Mouse (Mus musculus) limb, embryonic 14.5 days (tissue): ENCODE measurements around the gene Trrap. TPM values are rescaled to one million over a fixed set of nuclear protein-coding genes. Genes with fewer than 3 reads are reported as not detected.

ENCODE experiments used
- ATAC-seq: fragments of 200-750 bp; cut with Nextera tagmentation; 2 replicates; pipeline ENCODE4 v1.8.0; 2017; ENCODE audit warnings: low read depth, moderate number of reproducible peaks, moderate TSS enrichment; ENCODE audit not compliant: low FRiP score
- DNase-seq: peaks from one replicate; pipeline ENCODE4 v3.0.0-alpha.2; 2015; ENCODE audit warnings: low spot score
- H3K27ac ChIP-seq: fragments of 300-500 bp; sonication (generic); replicated peaks from 2 replicates; pipeline ENCODE4 v1.5.1; 2014; ENCODE audit warnings: low read depth, mild to moderate bottlenecking, low read length, moderate library complexity, mixed read lengths
- H3K27me3 ChIP-seq: fragments of 300-500 bp; sonication (generic); 2 replicates; pipeline ENCODE4 v1.6.1; 2014; ENCODE audit warnings: low read length, mixed read lengths; ENCODE audit not compliant: control insufficient read depth, insufficient read depth
- H3K36me3 ChIP-seq: fragments of 300-500 bp; sonication (generic); 2 replicates; pipeline ENCODE4 v1.6.1; 2014; ENCODE audit warnings: mild to moderate bottlenecking, low read length, moderate library complexity, mixed read lengths; ENCODE audit not compliant: control insufficient read depth, insufficient read depth
- H3K4me1 ChIP-seq: fragments of 300-500 bp; sonication (generic); 2 replicates; pipeline ENCODE4 v1.6.1; 2014; ENCODE audit warnings: antibody characterized with exemption, low read length, mixed read lengths; ENCODE audit not compliant: control insufficient read depth, insufficient read depth
- H3K4me2 ChIP-seq: fragments of 300-500 bp; sonication (generic); replicated peaks from 2 replicates; pipeline ENCODE4 v1.6.1; 2014; ENCODE audit warnings: low read depth, mild to moderate bottlenecking, low read length, moderate library complexity; ENCODE audit not compliant: severe bottlenecking
- H3K4me3 ChIP-seq: fragments of 300-500 bp; sonication (generic); replicated peaks from 2 replicates; pipeline ENCODE4 v1.5.1; 2014; ENCODE audit warnings: low read length
- H3K9ac ChIP-seq: fragments of 300-500 bp; sonication (generic); 2 replicates; pipeline ENCODE4 v1.6.1; 2014; ENCODE audit warnings: mild to moderate bottlenecking, low read depth, low read length, moderate library complexity; ENCODE audit not compliant: severe bottlenecking
- H3K9me3 ChIP-seq: fragments of 300-500 bp; sonication (generic); 2 replicates; pipeline ENCODE4 v1.6.1; 2016; ENCODE audit warnings: low read length; ENCODE audit not compliant: control insufficient read depth
- POLR2A ChIP-seq: fragments of 200-500 bp; IDR thresholded peaks from 2 replicates; pipeline ENCODE4 v1.8.0; 2012; ENCODE audit warnings: inconsistent platforms, mild to moderate bottlenecking, moderate library complexity, borderline replicate concordance; ENCODE audit not compliant: insufficient read depth, insufficient read length; ENCODE audit errors: extremely low read depth
- WGBS: fragments of 180-500 bp; shearing (Covaris S2); extraction: QIAGEN DNeasy Blood & Tissue Kit; methylation state at CpG from one replicate; pipeline ENCODE4 v1.1.7; 2014; 5-methylcytosine and 5-hydroxymethylcytosine counted together
- polyA plus RNA-seq, 2 experiments: library from polyadenylated mRNA; depleted of rRNA in 1 of 2; stranded (reverse) in 1 of 2; unstranded in 1 of 2; fragments of >200 nt; fragmentation: Nextera tagmentation in 1 of 2; extraction: Ambion mirVana in 1 of 2; gene quantifications; 2 replicates each; pipeline versions ENCODE4 v1.2.1 to v1.2.3; 2012 to 2014

Trrap gene
- polyA plus RNA-seq, 2 experiments, result 79.2 to 146 TPM

DNA sequence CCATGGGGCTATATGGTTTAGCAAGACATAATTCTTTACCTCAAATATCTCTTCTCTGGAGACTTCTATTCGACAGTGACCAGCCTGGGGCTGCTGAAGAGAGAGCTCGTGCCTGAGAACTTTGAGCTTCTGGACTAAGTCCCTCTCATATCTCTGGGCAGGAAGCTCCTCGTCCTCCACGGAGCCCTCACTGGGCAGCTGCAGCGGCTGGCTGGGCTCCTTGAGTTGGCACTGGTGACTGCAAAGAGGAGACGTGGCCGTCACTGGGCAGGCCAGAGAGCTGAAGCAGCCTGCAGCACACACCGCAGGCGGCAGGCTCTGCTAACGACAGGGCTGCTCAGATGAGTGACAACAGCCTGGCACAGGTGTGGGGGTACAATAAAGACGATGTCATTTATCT, 123.7 kb downstream of the Trrap start:
- Histone ChIP-seq H3K36me3 (peaks cover 87% of the 10 kb centered on the region), H3K9ac (no peak overlapping the region), H3K4me2 (no peak overlapping the region), H3K27me3 (no peaks in the 10 kb centered on the region), H3K27ac (no peak overlapping the region), H3K9me3 (no peaks in the 10 kb centered on the region), H3K4me3 (no peak overlapping the region), H3K4me1 (no peaks in the 10 kb centered on the region)
- WGBS, result 85% methylated on average over 11 of the region's 11 CpGs
- TF ChIP-seq POLR2A, result no peak
- no peak for ATAC-seq
- no peak for DNase-seq

DNA sequence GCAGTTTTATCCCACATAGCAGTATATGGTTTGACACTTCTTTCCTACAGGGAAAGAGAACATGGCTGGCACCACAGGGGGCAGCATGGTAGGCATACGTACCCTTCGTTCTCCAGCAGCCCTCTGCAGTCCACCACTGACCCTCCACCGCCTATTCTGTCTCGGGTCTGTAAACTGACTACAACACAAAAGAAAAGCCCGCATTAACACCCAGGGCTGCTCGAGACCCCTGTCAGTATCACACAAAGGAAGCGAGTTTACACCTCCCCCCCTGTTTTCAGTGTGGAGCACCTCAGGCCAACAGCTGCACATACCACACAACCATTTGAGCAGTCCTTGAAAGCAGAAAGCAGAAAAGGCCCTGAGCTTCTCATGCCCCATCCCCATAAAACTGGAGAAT, 130.3 kb downstream of the Trrap start:
- Histone ChIP-seq H3K36me3 (peaks cover 72% of the 10 kb centered on the region), H3K9me3 (no peaks in the 10 kb centered on the region), H3K27me3 (no peaks in the 10 kb centered on the region), H3K4me2 (no peak overlapping the region), H3K9ac (no peak overlapping the region), H3K4me1 (peaks cover 7% of the 10 kb centered on the region; the same call in 1 of the 2 replicates), H3K27ac (no peak overlapping the region), H3K4me3 (no peak overlapping the region)
- TF ChIP-seq POLR2A, result no peak
- no peak for DNase-seq
- ATAC-seq, result peak; percentile 80
- WGBS, result 63% methylated on average over 7 of the region's 7 CpGs

DNA sequence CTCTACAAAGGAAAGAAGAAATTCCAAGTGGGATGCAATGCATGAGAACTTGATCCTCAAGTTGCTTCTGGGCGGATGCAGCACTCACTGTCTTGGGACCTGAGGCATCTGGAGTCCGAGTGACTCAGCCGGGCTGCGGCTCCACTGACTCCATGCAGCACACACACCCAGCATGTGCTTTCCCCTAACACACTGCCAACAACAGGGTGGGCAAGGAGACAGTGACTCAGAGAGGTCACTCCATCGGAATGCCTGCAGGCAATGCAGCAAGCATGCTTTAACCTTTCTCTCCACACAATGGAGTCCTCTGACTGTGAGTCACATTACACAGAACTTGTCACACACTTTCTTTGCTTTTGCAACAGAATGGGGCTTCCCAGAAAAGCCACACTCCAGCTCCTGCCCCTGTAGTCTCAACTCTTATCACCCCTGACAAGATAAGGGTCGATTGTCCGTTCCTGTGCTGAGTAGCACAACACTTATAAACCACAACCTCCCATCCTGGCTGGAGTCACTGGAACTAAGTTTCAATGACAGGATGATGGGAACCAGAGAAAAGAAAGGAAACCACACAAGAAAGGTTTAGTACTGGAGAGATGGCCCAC, 131.0 kb downstream of the Trrap start:
- ATAC-seq, result peak; percentile 67
- Histone ChIP-seq H3K9me3 (no peaks in the 10 kb centered on the region), H3K4me2 (no peak overlapping the region), H3K9ac (no peak overlapping the region), H3K4me1 (peaks cover 7% of the 10 kb centered on the region; the same call in 1 of the 2 replicates), H3K36me3 (peaks cover 65% of the 10 kb centered on the region), H3K27me3 (no peaks in the 10 kb centered on the region), H3K4me3 (no peak overlapping the region), H3K27ac (no peak overlapping the region)
- 67% methylated on average over 7 of the region's 7 CpGs for WGBS
- DNase-seq, result no peak
- no peak for TF ChIP-seq POLR2A

DNA sequence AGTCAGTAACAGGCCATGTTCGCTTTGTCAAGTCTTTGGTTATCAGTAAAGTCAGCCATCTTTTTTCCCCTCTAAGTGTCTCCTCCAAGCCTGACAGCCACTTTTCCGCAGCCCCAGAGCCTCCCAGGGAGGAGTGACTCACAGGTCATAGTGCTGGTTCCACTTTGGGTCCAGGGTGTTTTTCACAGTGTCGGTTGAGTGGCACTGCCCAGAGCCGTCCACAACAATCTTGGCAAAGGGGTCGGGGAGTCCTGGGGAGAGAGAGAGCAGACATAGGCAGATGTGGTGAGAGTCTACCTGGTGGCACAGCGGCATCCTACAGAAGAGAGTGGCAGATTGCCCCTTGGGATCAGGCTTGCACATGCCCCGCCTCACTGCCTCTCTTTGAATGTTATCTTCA, 133.5 kb downstream of the Trrap start:
- H3K4me2 ChIP-seq, result no peak overlapping the region
- no peak overlapping the region; the same call in 1 of the 2 replicates for H3K27ac ChIP-seq
- peaks cover 47% of the 10 kb centered on the region for H3K36me3 ChIP-seq

DNA sequence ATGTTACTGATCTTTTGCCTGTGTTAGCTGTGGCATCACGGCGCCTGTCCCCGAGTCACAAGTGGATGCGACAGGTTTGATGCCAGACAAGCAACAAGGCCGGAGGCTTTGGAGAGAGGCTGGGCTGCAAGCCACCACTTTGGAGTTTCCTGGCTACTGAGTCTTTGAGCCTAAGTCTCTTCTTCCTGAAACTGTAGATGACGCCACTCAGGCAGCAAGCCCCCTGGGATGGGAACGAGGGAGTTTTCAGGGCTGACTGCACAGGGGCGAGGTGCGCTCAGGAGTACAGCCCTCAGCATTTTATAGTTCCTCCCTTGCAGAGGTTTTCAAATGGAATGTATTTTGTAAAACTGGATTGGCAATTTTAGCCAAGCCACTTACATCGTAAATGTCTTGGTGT, 134.3 kb downstream of the Trrap start:
- H3K4me2 ChIP-seq, result no peak overlapping the region
- DNase-seq (no peak), ATAC-seq (no peak)
- H3K27me3 ChIP-seq, result no peaks in the 10 kb centered on the region
- H3K9me3 ChIP-seq, result no peaks in the 10 kb centered on the region
- peaks cover 40% of the 10 kb centered on the region for H3K36me3 ChIP-seq
- peaks cover 7% of the 10 kb centered on the region; the same call in 1 of the 2 replicates for H3K4me1 ChIP-seq
- no peak overlapping the region for H3K4me3 ChIP-seq
- peak overlapping the region; percentile 34 for H3K27ac ChIP-seq
- no peak for TF ChIP-seq POLR2A
- no peak overlapping the region for H3K9ac ChIP-seq
- WGBS, result 48% methylated on average over 10 of the region's 10 CpGs

More for the DNA sequence above, 133.5 kb downstream of the Trrap start:
- no peak overlapping the region for H3K9ac ChIP-seq
- no peaks in the 10 kb centered on the region for H3K9me3 ChIP-seq
- no peak for DNase-seq
- H3K4me1 ChIP-seq, result peaks cover 7% of the 10 kb centered on the region; the same call in 1 of the 2 replicates
- no peaks in the 10 kb centered on the region for H3K27me3 ChIP-seq
- no peak for ATAC-seq
- 96% methylated on average over 7 of the region's 7 CpGs for WGBS
- no peak for TF ChIP-seq POLR2A
- H3K4me3 ChIP-seq, result no peak overlapping the region
